Mouse (Mus musculus): ENCODE measurements at regions not wholly inside any gene's neighbourhood (a gene's known extent, or its start where the extent isn't known, plus 50 kb on each side); places are given as distances from the start of the nearest gene placed in this dataset.

DNA sequence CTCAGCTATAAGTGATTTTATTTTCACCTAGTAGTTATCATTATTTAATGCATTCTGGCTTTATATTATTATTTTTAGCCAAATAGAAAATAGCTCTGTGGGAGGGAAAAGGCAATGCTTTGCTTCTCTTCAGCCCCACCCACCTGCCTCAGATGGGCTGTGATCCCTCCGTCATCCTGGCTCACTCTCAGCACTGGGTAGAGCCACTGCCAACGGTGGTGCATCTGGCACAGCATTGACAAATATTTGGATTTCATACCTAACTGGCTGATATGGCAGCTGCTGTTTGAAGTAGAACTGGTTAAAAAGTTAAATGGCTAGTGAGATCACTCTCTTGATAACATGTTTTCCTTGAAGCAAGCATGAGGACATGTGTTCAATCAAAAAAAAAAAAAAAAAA lies 53.6 kb upstream of the Dars start:
- in situ Hi-C loops (cut with MboI; ENCODE audit: unreplicated experiment in 2 of 2) = no loop called here

DNA sequence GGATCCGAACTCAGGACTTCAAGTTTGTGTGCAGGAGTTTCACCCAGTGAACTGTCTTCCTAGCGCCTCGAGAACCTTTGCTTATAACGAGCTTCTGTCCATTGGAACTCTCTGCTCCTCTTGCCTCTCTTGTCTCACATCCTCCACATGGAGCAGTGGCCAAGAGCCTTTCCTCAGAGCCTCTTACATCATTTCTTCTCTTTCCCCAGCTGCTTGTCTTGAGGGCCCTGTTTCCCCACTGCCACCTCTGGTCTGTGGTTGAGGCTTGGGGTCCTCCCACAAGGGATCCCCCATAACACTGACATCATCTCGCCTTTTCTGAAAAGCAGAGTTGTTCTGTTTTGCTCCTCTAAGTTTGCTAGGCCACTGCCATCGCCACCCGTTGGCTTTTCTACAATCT lies 51.9 kb upstream of the Dars start:
- in situ Hi-C loops (cut with MboI; ENCODE audit: unreplicated experiment in 2 of 2) = no loop called here

All from v-Abl transformed pro-B cells (cell line).